Mouse (Mus musculus) myocyte (in vitro differentiated cells): Measurements from ENCODE around the gene Ephb6.

Experiments
- CEBPB ChIP-seq: IDR thresholded peaks from 2 replicates; pipeline ENCODE4 v1.6.1; 2011; ENCODE audit warnings: mild to moderate bottlenecking, moderate library complexity; ENCODE audit not compliant: poor library complexity, insufficient read depth, severe bottlenecking
- E2F4 ChIP-seq: IDR thresholded peaks from one replicate; pipeline ENCODE4 v1.6.1; 2011; ENCODE audit warnings: mild to moderate bottlenecking, control low read depth, moderate library complexity; ENCODE audit not compliant: insufficient read depth
- MYOG ChIP-seq, 3 experiments: IDR thresholded peaks; one replicate each; pipeline ENCODE4 v1.6.1; 2011; ENCODE audit warnings: control low read depth in 2 of 3, low read depth in 2 of 3, mild to moderate bottlenecking in 2 of 3; ENCODE audit not compliant: insufficient read length in 2 of 3, control insufficient read depth in 1 of 3, insufficient read depth in 1 of 3
- POLR2A ChIP-seq: IDR thresholded peaks from one replicate; pipeline ENCODE4 v1.6.1; 2011; ENCODE audit warnings: low read depth, mild to moderate bottlenecking, control low read depth, moderate library complexity; ENCODE audit not compliant: insufficient read length
- TCF12 ChIP-seq: IDR thresholded peaks from one replicate; pipeline ENCODE4 v1.6.1; 2011; ENCODE audit warnings: mild to moderate bottlenecking, control low read depth; ENCODE audit not compliant: poor library complexity, insufficient read depth, severe bottlenecking
- TCF3 ChIP-seq: IDR thresholded peaks from one replicate; pipeline ENCODE4 v1.6.1; 2011; ENCODE audit warnings: low read depth, control low read depth; ENCODE audit not compliant: insufficient read length
- USF1 ChIP-seq: IDR thresholded peaks from one replicate; pipeline ENCODE4 v1.6.1; 2011; ENCODE audit warnings: low read depth, mild to moderate bottlenecking, control low read depth, moderate library complexity

DNA sequence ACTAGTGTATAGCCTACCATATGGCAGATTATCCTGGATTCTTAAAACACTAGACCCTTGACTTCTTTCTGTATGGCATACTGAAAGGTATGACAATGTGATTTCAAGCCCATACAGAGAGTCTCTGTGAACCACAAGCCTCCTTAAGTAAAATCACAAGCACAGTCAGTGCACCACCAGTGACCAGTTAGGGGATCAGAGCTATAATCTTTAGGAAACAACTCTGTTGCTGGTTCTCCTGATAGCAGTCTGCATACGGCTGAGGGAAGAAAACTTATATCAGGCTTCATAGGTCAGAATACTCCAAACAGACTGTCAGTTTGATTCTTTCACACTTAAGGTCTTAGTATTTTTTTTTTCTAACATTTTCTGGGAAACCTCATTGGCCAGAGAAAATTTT lies 53.2 kb downstream of the Ephb6 start:
- TF ChIP-seq E2F4, result no peak
- TF ChIP-seq TCF12, result no peak
- TF ChIP-seq POLR2A, result no peak
- no peak for TF ChIP-seq CEBPB
- no peak for TF ChIP-seq USF1
- no peak for TF ChIP-seq TCF3
- no peak for TF ChIP-seq MYOG (IDR thresholded peaks at IDR 0.05; ENCODE audit: control insufficient read depth in 1 of 3, insufficient read depth in 1 of 3, insufficient read length in 2 of 3, low read depth in 2 of 3)
